Mouse (Mus musculus) retina, postnatal 1 day (tissue): ENCODE measurements at regions not wholly inside any gene's neighbourhood (a gene's known extent, or its start where the extent isn't known, plus 50 kb on each side); places are given as distances from the start of the nearest gene placed in this dataset.
A peak's percentile ranks its signal among the peaks of the same experiment; 100 is the strongest.
"Not testable (repeated sequence)": the region's sequence is repeated elsewhere in the genome, so short reads cannot be mapped to it uniquely, and the experiment has no call there.

Experiments used
- DNase-seq: peaks from one replicate; pipeline ENCODE4 v3.0.0-alpha.2; 2012

- DNase-seq: no peak
These were observed 72.8 kb downstream of the Fam161a start for GRCm38 (mm10) chr11:23079936-23080794.

- no peak for DNase-seq
These were observed 74.3 kb downstream of the Fam161a start for GRCm38 (mm10) chr11:23081616-23082015.

- DNase-seq: not testable (repeated sequence)
These were observed 76.5 kb downstream of the Fam161a start for GRCm38 (mm10) chr11:23083811-23084210.

- no peak for DNase-seq
These were observed 88.0 kb downstream of the Fam161a start for GRCm38 (mm10) chr11:23095287-23095686.

GRCm38 (mm10) chr11:23095723-23096122 lies 88.4 kb downstream of the Fam161a start:
- DNase-seq: not testable (repeated sequence)

- peak; percentile 2 for DNase-seq
These were observed 89.3 kb downstream of the Fam161a start for GRCm38 (mm10) chr11:23096451-23097222.

GRCm38 (mm10) chr11:23097223-23097490 lies 89.8 kb downstream of the Fam161a start:
- no peak for DNase-seq

- no peak for DNase-seq
These were observed 107.3 kb downstream of the Fam161a start for GRCm38 (mm10) chr11:23114636-23115035.

GRCm38 (mm10) chr11:23120533-23121210 lies 113.3 kb downstream of the Fam161a start:
- no peak for DNase-seq

GRCm38 (mm10) chr11:23124198-23124951 lies 117.0 kb downstream of the Fam161a start:
- peak; percentile 88 for DNase-seq

GRCm38 (mm10) chr11:23131122-23131521 lies 123.8 kb downstream of the Fam161a start:
- no peak for DNase-seq

- no peak for DNase-seq
These were observed 124.2 kb upstream of the Xpo1 start for GRCm38 (mm10) chr11:23131632-23132031.

- DNase-seq: peak; percentile 92
These were observed 115.3 kb upstream of the Xpo1 start for GRCm38 (mm10) chr11:23140429-23141099.

- peak; percentile 11 for DNase-seq
These were observed 114.6 kb upstream of the Xpo1 start for GRCm38 (mm10) chr11:23141100-23141837.

- DNase-seq: no peak
These were observed 107.7 kb upstream of the Xpo1 start for GRCm38 (mm10) chr11:23148048-23148596.

- DNase-seq: peak; percentile 82
These were observed 106.1 kb upstream of the Xpo1 start for GRCm38 (mm10) chr11:23149556-23150244.

- DNase-seq: no peak
These were observed 101.0 kb upstream of the Xpo1 start for GRCm38 (mm10) chr11:23154851-23155250.

GRCm38 (mm10) chr11:23168546-23169218 lies 87.2 kb upstream of the Xpo1 start:
- DNase-seq: no peak

- DNase-seq: no peak
These were observed 86.0 kb upstream of the Xpo1 start for GRCm38 (mm10) chr11:23169742-23170428.
